Mouse (Mus musculus): ENCODE data around the gene Calr4.

The Calr4 gene

DNA sequence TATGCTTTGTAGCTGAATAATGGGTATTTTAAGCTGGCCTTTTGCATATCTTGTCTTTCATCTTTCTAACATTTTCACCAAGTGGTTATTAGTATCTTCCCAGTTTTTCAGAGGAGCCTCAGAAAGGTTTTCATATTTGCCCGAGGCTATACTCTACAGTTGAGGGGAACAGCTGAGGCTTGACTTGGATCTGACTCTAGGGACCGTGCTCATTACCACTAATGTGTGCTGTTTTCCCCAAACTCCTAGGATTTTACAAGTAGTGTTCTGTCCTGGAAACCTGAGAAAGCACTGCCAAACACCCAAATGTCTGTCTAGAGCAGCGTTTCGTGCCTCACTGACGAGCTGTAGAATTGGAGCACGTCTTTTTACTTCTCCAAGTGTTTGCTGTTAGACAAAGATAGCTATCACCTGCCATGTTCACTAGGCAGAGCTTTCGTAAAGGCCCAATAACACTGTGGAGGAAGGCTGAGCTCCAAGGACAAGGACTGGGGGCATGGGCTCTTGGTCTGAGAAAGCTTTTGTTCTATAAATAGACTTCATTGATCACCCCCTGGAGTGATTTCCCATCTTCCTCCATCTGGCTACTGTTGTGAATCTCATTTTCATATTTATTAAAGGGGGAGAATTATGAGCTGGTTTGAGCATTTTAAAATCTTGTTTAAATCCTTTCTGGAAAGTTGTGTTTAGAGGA, 2.0 kb downstream of the Calr4 start:
- DNase-seq, result peak; percentile 66

DNA sequence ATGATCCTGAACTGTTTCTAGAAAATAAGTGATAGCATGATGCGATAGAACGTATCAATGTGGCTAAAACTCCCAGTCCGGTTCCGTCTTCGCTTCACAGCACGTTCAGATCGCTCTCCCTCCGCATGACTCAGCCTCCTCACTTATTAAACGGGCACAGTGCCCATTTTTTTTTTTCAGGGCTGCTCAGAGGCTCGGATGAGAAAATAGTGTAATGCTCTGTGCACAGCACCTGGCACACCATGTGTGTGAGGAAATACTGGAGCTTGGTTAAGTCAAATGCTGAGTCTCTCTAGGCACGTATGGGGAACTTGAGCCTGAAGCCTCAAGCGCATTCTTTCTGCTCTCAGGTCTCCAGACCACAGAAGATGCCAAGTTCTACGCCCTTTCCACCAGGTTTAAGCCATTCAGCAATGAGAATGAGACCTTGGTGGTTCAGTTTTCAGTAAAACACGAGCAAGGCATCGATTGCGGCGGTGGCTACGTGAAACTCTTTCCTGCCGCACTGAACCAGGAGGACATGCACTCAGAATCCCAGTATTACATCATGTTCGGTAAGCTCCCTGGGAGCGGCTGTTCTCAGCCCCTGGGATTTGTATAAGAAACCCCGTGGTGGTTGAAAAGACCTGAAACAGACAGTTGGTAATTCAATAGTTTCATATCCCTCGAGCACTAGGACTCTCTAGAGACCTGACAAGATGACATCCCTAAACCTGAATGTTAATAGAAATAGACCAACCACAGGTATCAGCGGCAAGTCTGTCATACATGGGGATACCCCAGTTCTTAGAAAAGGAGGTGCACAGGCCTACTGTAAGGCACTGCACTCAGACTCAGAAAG, 4.4 kb downstream of the Calr4 start:
- DNase-seq, result peak; percentile 94

DNA sequence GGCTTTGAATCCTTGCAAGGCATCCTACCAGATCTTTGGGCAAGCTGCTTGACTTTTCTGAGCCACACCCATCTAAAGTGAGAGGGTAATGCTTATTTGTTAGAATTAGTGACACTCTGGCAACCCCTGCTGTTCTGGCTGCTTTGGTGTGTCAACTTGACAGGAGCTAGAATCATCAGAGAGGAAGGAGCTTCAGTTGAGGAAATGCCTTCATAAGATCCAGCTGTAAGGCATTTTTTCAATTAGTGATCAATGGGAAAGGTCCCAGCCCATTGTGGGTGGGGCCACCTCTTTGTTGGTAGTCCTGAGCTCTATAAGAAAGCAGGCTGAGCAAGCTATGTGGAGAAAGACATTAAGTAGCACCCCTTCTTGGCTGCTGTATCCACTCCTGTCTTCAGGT, 6.9 kb downstream of the Calr4 start:
- DNase-seq, result peak; percentile 92

DNA sequence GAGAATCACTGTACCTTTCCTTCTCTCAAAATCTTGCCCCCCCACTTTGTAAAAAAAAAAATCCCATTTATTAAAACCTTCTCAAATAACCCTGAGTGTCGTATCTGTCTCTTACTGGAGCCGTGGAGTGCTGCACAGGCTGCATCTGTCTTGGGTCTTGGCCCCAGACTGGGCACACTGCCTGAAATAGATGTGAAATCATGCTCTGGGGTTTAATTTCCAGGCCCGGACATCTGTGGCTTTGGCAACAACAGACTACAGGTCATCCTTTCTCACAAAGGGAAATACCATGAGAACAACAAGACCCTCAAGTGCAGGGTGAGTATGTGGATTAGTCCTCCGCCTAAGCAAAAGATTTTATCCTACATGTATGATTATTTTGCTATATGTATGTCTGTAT, 7.6 kb downstream of the Calr4 start:
- peak; percentile 98 for DNase-seq

DNA sequence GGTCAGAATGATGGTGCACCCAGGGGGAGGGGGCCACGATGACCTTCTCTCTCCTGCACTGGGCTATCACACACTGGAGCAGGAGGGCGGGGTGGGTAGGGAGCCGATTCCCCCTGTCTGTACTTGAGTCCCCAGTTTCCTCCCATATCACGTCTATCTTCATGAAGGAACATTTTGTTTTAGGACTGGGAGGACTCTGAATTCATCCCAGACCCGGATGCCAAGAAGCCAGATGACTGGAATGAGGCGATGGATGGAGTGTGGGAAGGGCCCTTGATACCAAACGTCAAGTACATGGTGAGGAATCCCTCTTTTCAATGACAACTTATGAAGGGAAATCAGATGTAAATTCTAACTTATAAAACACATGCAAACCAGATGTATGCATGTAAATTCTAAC, 10.2 kb downstream of the Calr4 start:
- peak; percentile 98 for DNase-seq

DNA sequence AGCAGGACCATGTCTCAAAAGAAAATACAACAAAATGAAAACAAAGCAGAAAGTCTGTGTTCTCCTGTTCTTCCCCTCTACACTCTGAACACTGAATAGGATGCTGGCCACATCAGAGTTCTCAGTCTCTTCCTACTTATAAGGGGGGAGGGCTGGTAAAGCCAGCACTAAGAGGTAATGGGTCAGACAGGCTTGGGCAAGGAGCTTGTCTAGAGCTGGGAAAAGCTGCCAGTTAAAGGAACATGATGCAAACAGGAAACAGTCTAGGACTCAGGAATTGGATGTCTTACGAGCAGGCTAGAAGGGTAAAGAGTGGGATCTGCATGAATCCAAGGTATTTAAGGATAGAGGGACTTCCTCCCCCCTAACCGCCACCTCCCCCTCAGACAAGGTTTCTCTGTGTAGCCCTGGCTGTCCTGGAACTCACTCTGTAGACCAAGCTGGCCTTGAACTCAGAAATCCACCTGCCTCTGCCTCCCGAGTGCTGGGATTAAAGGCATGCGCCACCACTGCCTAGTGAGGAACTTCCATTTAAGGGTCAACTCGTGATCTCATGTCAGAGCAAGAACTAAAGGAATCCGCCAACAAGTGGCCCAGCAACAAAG, 10.8 kb downstream of the Calr4 start:
- DNase-seq, result peak; percentile 90

DNA sequence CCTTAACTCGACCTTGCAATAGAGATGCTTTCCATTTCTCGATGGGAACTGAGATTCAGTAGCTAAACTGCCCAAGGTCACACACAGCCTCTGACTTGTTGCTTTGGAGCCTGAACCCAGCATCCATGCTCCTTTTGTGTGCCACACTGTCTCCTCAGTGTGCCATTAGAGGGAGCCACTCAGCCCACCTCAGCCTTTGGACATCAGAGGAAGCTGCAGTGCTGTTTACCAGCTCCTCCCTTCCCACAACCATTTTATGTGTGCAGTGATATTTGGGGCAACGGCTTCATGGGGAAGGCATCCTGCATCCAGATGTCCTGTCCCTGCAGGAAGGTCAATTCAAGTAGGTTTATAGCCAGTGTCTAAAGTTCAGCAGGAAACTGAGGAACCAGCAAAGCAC, 17.3 kb downstream of the Calr4 start:
- peak; percentile 91 for DNase-seq

DNA sequence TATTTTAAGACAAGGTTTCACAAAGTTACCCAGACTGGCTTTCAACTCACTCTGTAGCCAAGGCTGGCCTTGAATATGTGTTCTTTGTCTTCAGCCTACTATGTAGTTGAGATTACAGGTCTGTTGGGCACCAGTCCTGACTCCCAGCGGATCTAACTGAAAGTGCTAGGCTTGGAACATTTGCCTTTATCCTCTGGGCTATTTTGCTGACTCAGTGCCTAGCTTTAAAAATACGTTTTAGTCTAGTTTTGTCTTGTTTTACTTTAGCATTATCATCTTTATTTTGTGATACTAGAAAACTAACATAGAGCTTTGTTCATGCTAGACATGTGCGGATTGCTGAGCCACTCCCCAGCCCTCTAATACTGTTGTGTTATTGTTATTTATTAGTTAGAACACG, 17.9 kb downstream of the Calr4 start:
- no peak for DNase-seq

DNA sequence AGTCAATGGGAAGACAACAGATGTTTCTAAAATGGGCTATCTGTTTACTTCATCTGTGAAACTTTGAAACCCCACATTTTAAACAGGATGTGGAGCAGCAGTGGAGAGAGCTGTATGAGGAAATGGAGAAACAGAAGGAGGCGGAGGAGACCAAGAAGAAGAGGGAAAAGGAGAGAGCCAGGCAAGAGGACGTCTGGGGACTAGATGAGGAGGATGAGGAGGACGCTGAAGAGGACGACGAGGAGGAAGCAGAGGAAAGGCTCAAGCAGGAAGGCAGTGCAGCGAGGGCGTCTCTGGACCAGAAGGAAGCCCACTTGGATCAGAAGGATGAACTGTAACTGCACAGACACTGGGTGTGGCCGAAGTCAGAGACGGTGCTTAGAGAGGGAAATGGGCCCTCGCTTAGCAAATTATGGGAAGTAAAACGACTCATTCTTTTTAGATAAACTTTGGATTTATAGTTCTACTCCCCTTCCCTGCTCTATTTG, 19.4 kb downstream of the Calr4 start:
- peak; percentile 94 for DNase-seq

DNA sequence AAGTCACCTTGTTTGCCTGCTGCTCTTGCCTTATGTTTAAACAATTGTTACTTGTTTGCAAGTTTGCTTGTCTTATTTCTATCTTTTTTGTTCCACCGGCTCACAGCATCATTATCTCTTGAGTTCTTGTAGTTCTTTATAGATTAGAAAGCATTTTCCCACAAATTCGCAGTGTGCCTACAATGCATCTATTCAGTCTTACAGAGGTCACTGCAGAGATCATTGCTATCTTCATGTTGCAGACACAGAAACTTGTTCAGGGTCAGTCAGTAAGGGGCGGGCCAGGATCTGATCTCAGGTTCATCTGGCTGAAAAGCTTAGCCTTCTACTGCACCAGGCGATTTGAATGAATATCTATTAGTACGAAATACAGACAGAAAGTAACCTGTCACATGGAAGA, 20.2 kb downstream of the Calr4 start:
- DNase-seq, result peak; percentile 84

DNA sequence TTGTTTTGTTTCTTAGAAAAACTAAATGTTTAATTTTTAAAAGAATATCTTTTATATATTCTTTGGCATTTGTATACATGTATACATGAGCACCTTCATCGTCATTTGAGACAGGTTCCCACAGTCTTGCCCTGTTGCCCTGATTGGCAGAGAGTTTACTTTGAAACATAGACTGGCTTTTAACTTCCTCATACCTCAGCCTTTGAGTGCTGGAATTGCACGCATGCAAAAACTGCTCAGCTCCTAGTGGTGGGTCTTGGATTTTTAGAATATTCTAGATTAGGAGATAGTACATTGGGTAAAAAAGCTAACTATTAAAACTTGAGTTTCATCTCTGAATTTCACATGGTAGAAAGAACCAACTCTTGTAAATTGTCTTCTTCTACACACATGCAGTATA, 21.0 kb downstream of the Calr4 start:
- DNase-seq, result no peak

DNA sequence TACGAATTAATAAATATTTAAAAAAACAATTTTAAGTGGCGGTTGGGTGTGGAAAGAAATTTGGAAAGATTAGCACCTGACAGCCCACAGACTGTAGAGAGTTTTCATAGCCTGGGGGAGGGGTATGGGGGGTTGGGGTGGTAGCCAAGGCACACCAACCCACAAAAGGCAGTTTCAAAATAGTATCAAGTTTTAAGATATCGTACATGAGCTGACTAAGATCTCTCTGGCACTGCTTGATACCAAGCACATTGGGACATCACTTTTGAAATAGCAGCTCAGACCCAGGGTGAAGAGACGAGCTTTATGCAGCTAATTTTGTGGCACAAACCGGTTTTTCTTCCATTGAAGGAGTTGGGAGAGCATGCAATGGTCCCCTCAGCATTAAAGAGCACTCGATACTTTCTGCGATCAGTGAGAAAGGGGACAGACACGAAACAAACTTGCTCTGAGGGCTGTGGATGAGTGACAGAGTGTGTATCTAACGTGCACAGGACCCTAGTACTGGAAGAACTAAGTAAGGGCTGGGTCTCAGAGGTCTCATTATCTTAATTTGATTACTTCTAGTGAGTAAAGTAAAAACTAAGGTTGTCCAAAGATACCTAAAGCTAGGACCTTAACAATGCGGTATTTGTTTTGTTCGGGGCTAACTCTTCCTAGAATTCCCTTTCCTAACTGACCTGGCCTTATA, 21.6 kb downstream of the Calr4 start:
- no peak for DNase-seq

DNA sequence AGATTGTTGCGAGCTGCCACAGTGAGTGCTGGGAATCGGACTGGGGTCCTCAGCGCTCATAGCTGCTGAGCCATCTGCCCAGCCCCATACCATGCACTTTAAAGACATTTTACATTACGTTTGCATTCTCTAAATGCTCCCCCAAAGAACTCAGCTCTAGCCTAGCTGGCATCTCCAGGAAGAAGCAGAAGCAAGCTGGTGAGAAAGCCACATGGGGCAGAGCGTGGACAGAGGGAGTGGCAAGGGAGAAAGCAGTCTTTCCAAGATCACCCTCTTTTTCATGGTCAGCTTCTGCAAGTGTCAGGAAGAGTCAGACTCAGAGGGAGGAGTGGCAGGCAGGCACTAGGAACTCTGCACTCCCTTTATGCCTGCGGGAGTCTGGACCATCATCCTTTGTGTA, 22.5 kb downstream of the Calr4 start:
- peak; percentile 92 for DNase-seq

DNA sequence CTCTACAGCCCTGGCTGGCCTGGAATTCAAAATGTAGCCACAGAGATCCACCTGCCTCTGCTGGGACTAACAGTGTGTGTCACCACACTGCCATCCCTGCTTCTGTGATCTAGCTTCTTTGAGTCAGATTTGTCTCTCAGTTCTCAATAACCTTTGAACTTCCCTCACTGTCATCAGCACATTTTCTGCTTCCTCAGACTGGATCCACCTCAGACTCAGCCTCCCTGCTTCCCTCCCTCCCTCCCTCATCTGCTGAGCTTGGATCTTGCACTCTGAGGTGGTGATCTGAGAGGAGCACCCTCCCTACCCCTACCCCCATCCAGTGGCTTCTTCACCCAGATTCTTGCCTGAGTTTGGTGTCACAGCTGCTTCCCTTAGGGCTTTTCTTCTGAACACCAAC, 23.4 kb downstream of the Calr4 start:
- peak; percentile 90 for DNase-seq

DNA sequence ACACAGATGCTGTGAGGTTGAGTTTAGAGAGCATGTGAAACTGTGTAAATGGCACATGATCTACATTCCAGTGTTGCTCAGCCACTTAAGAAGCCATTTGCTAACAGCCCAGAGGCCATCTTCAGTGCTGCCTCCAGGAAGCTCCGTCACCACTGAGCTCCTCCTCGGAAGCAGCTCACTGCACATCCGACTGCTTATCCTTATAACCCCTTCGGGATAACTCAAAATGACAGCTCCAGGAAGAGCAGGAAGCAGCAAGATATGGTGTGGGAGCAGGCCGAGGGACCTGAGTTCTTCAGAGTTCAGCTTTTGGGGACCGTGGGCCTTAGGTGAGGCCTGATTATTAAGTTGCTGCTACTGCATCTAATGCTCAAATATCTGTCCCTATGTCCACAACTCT, 27.8 kb downstream of the Calr4 start:
- DNase-seq, result no peak

DNA sequence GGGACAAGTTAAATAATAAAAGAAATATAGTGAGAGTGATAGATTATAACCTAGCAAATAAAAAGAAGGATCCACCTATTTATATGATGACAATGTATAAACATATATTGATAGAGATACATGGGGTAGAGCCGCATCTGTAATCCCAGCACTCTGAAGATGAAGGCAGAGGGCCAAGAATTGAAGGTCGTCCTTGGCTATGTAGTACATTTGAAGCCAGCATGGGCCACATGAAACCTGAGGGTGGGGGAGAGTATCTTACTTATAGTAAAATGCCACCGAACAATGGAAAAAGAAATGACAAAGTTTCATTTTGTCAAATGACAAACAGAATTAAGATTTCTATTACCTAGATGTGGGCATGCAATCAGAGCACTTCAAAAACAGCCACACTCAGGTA, 31.8 kb downstream of the Calr4 start:
- DNase-seq, result no peak

DNA sequence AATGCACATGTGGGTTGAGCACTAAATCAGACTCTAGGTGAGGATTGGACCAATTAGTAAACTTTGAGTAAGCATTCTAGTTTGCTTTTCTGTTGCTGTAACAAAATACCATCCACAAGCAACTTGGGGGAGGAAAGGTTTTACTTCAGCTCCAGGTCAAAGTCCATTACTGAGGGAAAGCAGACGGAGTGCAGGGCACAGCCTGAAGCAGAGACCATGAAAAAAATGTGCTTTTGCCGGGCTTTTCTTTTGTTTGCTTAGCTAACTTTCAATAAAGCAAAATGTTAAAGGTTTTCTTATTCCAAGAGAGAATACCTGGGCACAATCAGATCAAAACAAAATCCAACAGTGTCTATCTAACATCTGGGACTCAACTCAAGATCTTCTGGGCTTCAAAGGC, 32.5 kb downstream of the Calr4 start:
- peak; percentile 24 for DNase-seq

DNA sequence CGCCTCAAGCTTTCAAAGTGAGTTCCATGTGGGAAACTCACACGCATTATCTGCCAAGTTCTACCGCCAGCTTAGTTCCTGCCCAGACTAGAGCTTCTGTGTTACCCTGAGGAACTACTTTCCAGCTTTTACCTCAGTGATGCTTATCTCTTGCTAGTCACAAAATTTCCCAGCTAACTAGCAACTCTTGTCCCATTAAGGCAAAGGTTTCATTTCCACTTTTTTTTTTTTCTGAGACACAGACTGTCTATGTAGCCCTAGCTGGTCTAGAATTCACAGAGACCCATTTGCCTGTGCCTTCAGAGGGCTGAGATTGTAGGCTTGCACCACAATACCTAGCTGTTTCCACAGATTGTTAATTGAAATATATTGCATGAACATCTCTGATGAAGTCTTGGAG, 33.2 kb downstream of the Calr4 start:
- peak; percentile 84 for DNase-seq

DNA sequence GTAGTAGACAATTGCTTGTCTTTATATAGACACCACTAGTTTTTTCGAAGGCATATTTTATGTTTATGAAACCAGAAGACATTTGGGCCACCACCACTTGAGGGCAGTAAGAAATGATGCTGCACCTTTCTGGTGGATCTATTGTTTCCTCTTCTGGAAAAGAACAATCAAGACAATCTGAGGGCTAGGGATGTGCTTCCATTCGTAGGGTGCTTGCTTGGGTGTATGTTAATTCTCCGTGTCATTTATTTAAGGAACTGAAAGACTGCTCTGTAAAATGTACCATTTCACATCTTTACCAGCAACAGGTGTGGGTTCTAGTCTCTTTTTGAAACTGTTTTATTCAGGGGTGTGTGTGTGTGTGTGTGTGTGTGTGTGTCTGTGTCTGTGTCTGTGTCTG, 34.6 kb downstream of the Calr4 start:
- DNase-seq, result no peak

DNA sequence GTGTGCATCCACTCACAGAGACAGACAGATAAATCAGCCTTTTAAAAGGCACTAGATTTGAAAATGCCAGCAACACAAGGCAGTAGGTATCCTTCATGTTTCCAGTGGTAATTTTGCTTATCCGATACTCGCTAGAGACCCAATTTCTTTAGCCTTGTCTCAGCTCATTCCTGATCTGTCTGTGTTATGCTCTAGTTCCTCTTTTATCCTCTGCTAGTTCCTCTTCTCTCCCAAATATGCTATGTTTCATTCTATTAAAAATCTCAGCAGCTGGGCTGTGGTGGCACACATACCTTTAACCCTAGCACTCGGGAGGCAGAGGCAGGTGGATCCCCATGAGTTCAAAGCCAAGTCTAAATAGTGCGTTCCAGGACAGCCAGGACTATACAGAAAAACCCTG, 37.5 kb downstream of the Calr4 start:
- no peak for DNase-seq

DNA sequence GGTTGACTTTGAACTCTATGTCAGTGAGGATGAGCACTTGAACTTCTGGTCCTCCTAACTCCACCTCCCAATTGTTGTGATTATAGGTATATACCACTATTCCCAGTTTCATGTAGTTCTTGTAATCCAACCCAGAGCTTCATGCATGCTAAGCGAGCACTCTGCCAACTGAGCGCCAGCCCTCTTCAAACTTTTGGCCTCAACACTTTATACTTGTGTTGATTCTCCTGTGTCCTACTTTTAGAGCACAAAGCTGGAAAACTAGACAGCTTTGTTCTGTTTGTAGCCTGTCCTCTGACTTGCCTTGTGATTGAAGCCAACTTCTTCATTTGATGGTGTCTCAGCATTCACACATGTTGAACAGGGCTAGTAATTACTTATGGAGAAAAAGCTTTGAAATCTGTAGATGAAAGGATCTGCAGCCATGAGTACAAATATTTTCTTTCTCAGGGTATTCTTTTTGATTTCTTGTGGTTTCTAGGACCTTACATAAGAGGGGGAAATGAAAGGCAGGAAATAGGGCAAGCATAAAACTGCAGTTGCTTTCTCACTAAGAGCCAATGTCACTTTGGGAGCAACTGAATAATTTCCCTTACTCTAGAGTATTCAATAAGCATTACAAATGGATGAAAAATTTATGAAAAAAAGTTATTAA, 39.4 kb downstream of the Calr4 start:
- DNase-seq, result peak; percentile 89

DNA sequence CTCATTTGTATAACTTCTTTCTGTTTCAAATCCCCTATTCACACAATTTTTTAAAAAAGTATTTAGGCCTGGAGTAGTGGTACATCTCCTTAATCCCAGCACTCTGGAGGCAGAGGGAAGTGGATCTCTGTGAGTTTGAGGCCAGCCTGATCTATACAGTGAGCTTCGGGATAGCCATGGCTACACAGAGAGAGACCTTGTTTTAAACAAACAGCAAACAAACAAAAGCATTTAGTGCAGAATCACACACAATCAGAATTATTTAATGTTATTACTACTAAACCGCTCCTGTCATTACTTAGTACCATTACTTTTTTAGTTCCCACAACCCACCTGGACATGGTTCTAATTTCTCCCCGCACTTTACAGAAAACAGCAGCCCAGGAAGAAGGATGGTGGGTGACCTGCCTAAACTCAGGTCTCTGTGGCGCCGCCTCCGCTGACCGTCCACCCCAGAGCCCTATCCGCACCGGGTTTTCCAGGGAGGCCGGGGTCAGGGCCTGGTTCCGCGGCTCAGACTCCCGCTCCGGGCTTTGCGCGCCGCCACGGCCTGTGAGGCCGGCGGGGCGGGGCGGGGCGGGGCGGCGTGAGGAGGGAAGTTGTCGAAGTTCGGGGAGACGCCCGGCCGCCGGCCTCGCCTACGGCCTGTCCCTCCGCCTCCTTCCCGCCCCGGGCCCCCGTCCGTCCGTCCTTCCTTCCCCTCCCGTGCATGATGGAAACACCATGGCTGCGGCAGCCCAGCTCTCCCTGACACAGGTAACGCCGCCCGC, 45.6 kb downstream of the Calr4 start, which contains the start of gene Eps15:
TSS of gene Eps15 (plus strand) at position 580 of the 770 bp plus-strand sequence.
- peak; percentile 99 for DNase-seq

Data from heart, adult 11 months (tissue).